Mouse (Mus musculus) neural tube, embryonic 14.5 days (tissue): ENCODE data around the gene Ctnna2. TPM values are rescaled to one million over a fixed set of nuclear protein-coding genes. Genes with fewer than 3 reads are reported as not detected.

Source experiments
- ATAC-seq: fragments of 200-750 bp; cut with Nextera tagmentation; 2 replicates; pipeline ENCODE4 v1.8.0; 2017; ENCODE audit warnings: low read depth, mild to moderate bottlenecking, moderate TSS enrichment, moderate library complexity
- H3K27ac ChIP-seq: fragments of 300-500 bp; sonication (generic); 2 replicates; pipeline ENCODE4 v1.5.1; 2014; ENCODE audit warnings: low read depth, mild to moderate bottlenecking, control low read depth, low read length, moderate library complexity, mixed read lengths
- H3K27me3 ChIP-seq: fragments of 300-500 bp; sonication (generic); 2 replicates; pipeline ENCODE4 v1.6.1; 2014; ENCODE audit warnings: low read length; ENCODE audit not compliant: control insufficient read depth, insufficient read depth
- H3K36me3 ChIP-seq: fragments of 300-500 bp; sonication (generic); 2 replicates; pipeline ENCODE4 v1.6.1; 2014; ENCODE audit warnings: low read length, mixed read lengths; ENCODE audit not compliant: control insufficient read depth, insufficient read depth
- H3K4me1 ChIP-seq: fragments of 300-500 bp; sonication (generic); 2 replicates; pipeline ENCODE4 v1.6.1; 2014; ENCODE audit warnings: low read length; ENCODE audit not compliant: control insufficient read depth, insufficient read depth
- H3K4me2 ChIP-seq: fragments of 300-500 bp; sonication (generic); 2 replicates; pipeline ENCODE4 v1.6.1; 2014; ENCODE audit warnings: mild to moderate bottlenecking, low read depth, low read length, control low read depth
- H3K4me3 ChIP-seq: fragments of 300-500 bp; sonication (generic); 2 replicates; pipeline ENCODE4 v1.5.1; 2014; ENCODE audit warnings: low read depth, low read length, control low read depth, mixed read lengths
- H3K9ac ChIP-seq: fragments of 300-500 bp; sonication (generic); replicated peaks from 2 replicates; pipeline ENCODE4 v1.6.1; 2014; ENCODE audit warnings: low read depth, mild to moderate bottlenecking, control low read depth, low read length, mixed read lengths
- H3K9me3 ChIP-seq: fragments of 300-500 bp; sonication (generic); 2 replicates; pipeline ENCODE4 v1.6.1; 2016; ENCODE audit warnings: low read length; ENCODE audit not compliant: control insufficient read depth
- WGBS: fragments of 180-500 bp; shearing (Covaris S2); extraction: QIAGEN DNeasy Blood & Tissue Kit; methylation state at CpG from one replicate; pipeline ENCODE4 v1.1.7; 2014; 5-methylcytosine and 5-hydroxymethylcytosine counted together
- polyA plus RNA-seq: library from polyadenylated mRNA; unstranded; fragments of >200 nt; fragmentation: Nextera tagmentation; extraction: Ambion mirVana; gene quantifications from 2 replicates; pipeline ENCODE4 v1.2.1, GENCODE M21; 2014

The Ctnna2 gene
- polyA plus RNA-seq, 1 experiment from 2014 or later: 108 TPM

GRCm38 (mm10) chr6:77446861-77447260 lies 532.6 kb downstream of the Ctnna2 start:
- no peak for ATAC-seq
- no peak overlapping the region for H3K4me3 ChIP-seq
- H3K4me1 ChIP-seq: no peaks in the 10 kb centered on the region
- no peaks in the 10 kb centered on the region for H3K9me3 ChIP-seq
- H3K4me2 ChIP-seq: no peak overlapping the region
- no peak overlapping the region for H3K27ac ChIP-seq
- H3K9ac ChIP-seq: no peak overlapping the region
- no peaks in the 10 kb centered on the region for H3K36me3 ChIP-seq
- no peaks in the 10 kb centered on the region for H3K27me3 ChIP-seq
- 93% methylated on average over 1 of the region's 1 CpGs for WGBS

DNA sequence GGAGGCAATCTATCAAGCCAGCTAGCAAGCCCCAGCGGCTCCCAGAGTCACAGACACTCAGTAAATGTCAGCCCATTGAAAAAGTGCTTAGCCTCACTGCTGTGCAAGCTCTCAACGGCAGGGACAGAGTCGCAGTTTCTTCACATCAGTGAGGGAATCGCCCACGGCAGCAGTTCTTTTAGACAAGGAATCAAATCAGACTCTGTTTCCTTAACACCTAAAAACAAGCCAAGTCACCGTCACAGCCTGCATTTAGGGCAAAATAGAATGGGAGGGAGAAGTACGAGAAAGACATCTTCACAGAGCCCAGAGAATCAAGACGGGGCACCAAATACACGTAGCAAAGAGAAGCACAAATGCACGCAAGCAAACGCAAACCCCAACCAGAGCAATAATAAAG lies 535.6 kb downstream of the Ctnna2 start:
- Histone ChIP-seq H3K9me3 (no peaks in the 10 kb centered on the region), H3K4me2 (no peak overlapping the region), H3K36me3 (no peaks in the 10 kb centered on the region), H3K27ac (0 out of 2 replicates have a peak overlapping the region, but pooled peaks have one; percentile 29), H3K4me1 (no peaks in the 10 kb centered on the region), H3K9ac (no peak overlapping the region), H3K4me3 (no peak overlapping the region), H3K27me3 (no peaks in the 10 kb centered on the region)
- WGBS: 61% methylated on average over 11 of the region's 11 CpGs
- ATAC-seq: peak; percentile 57; the same call in 1 of the 2 replicates

DNA sequence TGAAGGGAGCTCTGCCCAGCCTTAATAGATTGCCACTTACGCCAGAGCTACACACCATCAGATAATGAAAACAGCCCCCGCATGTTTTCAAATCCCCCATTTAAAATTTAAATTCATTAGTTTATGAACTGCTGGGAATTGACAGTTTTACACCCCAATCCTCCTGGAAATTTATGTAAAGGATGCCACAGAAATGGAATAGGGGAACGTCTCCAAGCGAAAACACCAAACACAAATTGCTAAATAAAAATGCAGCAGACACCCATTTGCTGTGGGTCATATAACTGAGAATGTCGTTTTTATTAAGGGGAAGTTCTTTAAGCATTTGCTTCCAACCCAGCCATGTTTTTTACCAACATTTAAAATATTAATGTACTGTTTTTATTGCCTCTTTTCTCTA lies 538.4 kb downstream of the Ctnna2 start:
- H3K27ac ChIP-seq: no peak overlapping the region
- H3K9me3 ChIP-seq: no peaks in the 10 kb centered on the region
- no peak overlapping the region for H3K9ac ChIP-seq
- H3K27me3 ChIP-seq: no peaks in the 10 kb centered on the region
- ATAC-seq: peak; percentile 56
- no peaks in the 10 kb centered on the region for H3K36me3 ChIP-seq
- H3K4me3 ChIP-seq: no peak overlapping the region
- whole genome bisulfite sequencing: 26% methylated on average over 5 of the region's 5 CpGs
- 0 out of 2 replicates have a peak overlapping the region, but pooled peaks have one; percentile 12 for H3K4me2 ChIP-seq
- H3K4me1 ChIP-seq: no peaks in the 10 kb centered on the region

- no peaks in the 10 kb centered on the region for H3K36me3 ChIP-seq
- H3K27ac ChIP-seq: no peak overlapping the region
- H3K4me1 ChIP-seq: no peaks in the 10 kb centered on the region
- no peak overlapping the region for H3K4me3 ChIP-seq
- no peaks in the 10 kb centered on the region for H3K9me3 ChIP-seq
- H3K9ac ChIP-seq: no peak overlapping the region
- H3K27me3 ChIP-seq: no peaks in the 10 kb centered on the region
- WGBS: 74% methylated on average over 4 of the region's 4 CpGs
- no peak overlapping the region for H3K4me2 ChIP-seq
- no peak for ATAC-seq
Observed at GRCm38 (mm10) chr6:77430381-77430780, 549.1 kb downstream of the Ctnna2 start.

DNA sequence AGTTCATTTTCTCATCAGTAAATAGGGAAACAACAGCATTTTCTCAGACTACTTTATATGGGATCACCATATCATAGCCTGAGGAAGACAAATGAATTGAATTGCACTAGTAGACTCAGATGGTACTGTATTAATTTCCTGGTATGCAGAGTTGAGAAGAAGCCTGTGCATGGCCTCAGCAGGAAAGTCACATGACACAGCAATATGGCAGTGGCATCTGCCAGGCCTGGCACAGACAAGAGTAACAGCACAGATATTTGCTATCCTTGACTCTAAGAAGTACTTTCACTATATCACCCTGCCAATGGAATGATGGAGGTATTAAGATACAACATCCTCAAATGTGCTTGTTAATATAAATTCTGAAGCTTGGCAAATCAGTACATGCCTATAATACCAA lies 553.8 kb downstream of the Ctnna2 start:
- Histone ChIP-seq H3K36me3 (no peaks in the 10 kb centered on the region), H3K27ac (no peak overlapping the region), H3K9ac (no peak overlapping the region), H3K9me3 (no peaks in the 10 kb centered on the region), H3K4me1 (no peaks in the 10 kb centered on the region), H3K4me2 (no peak overlapping the region), H3K27me3 (no peaks in the 10 kb centered on the region), H3K4me3 (no peak overlapping the region)
- no peak for ATAC-seq

DNA sequence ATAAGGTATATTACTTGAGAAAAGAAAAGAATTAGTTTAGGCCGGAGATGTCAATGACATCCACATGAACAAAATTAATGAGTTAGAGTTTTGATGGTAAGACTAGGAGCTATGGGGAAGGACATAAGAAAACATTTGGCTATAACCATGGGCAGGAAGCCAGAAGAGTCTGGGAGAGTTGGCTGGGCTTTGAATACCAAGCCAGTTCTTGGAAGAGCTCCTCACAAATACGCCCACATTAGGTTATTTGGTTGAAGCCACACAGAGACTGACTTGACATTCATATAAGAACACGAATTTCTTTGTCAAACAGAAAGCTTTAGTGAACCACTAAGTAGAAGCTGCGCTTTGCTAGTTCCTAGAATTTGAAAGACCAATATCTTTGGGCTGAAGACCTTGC lies 554.7 kb downstream of the Ctnna2 start:
- no peaks in the 10 kb centered on the region for H3K36me3 ChIP-seq
- H3K9ac ChIP-seq: no peak overlapping the region
- H3K4me1 ChIP-seq: no peaks in the 10 kb centered on the region
- no peak for ATAC-seq
- no peak overlapping the region for H3K27ac ChIP-seq
- H3K4me3 ChIP-seq: no peak overlapping the region
- WGBS: 90% methylated on average over 4 of the region's 4 CpGs
- H3K4me2 ChIP-seq: no peak overlapping the region
- H3K9me3 ChIP-seq: no peaks in the 10 kb centered on the region
- no peaks in the 10 kb centered on the region for H3K27me3 ChIP-seq

DNA sequence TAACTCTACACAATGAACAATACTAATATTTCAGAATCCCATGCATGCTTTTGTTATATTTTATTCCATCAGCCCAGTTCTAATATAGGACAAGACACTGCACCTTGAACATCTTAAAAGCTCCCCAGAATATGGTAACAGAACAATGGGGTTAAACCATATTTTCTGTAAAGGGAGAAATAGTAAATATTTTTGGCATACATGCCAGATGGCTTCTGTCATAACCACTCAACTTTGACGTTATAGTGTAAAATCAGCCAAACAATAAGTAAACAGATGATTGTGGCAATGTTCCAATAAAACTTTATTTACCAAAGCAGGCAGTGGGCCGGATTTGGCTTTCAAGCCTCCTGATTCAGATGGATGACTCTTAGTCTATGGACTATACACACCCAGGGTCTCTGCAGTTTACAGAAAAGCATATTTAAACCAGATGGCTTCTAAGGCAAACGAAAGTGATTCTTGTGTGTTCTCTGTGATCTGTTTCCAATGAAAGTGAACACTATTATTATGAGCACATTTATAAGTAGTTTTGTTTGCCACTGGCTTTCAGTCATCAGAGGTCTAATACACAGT lies 557.8 kb downstream of the Ctnna2 start:
- H3K27me3 ChIP-seq: no peaks in the 10 kb centered on the region
- no peak for ATAC-seq
- H3K9ac ChIP-seq: no peak overlapping the region
- H3K4me2 ChIP-seq: no peak overlapping the region
- no peak overlapping the region for H3K27ac ChIP-seq
- no peaks in the 10 kb centered on the region for H3K4me1 ChIP-seq
- 68% methylated on average over 3 of the region's 3 CpGs for WGBS
- no peaks in the 10 kb centered on the region for H3K36me3 ChIP-seq
- H3K4me3 ChIP-seq: no peak overlapping the region
- H3K9me3 ChIP-seq: no peaks in the 10 kb centered on the region

- no peaks in the 10 kb centered on the region for H3K4me1 ChIP-seq
- H3K4me2 ChIP-seq: no peak overlapping the region
- no peak overlapping the region for H3K9ac ChIP-seq
- ATAC-seq: no peak
- no peak overlapping the region for H3K4me3 ChIP-seq
- 72% methylated on average over 1 of the region's 1 CpGs for WGBS
- no peaks in the 10 kb centered on the region for H3K9me3 ChIP-seq
- H3K36me3 ChIP-seq: no peaks in the 10 kb centered on the region
- H3K27ac ChIP-seq: no peak overlapping the region
- no peaks in the 10 kb centered on the region for H3K27me3 ChIP-seq
Observed at GRCm38 (mm10) chr6:77416999-77417398, 562.5 kb downstream of the Ctnna2 start.

DNA sequence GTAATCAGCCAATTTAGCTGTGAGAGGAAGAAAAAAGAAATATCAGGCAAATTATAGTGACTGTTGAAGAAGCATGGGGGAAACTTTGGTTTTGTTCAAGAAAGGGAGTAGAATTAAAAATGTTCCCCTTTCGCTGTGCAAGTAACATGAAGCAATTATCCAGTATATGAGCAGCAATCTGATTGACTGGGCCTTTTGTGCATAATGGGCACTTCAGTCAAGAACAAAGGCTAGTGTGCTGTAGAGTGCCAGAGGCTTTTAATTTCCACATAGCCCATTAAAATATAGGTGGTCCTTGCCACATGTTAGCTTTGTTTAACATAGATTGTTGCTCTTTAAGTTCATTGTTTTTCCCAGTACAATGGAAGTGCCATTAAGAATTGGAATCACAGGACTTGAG lies 566.0 kb downstream of the Ctnna2 start:
- Histone ChIP-seq H3K27me3 (no peaks in the 10 kb centered on the region), H3K9me3 (no peaks in the 10 kb centered on the region), H3K36me3 (no peaks in the 10 kb centered on the region), H3K4me3 (no peak overlapping the region), H3K4me1 (no peaks in the 10 kb centered on the region), H3K27ac (no peak overlapping the region), H3K9ac (no peak overlapping the region), H3K4me2 (no peak overlapping the region)
- 38% methylated on average over 1 of the region's 1 CpGs for whole genome bisulfite sequencing
- no peak for ATAC-seq
